Mouse (Mus musculus): ENCODE data around the gene Trim12c.
"Not testable (repeated sequence)": the region's sequence is repeated elsewhere in the genome, so short reads cannot be mapped to it uniquely, and the experiment has no call there.

Trim12c gene

DNA sequence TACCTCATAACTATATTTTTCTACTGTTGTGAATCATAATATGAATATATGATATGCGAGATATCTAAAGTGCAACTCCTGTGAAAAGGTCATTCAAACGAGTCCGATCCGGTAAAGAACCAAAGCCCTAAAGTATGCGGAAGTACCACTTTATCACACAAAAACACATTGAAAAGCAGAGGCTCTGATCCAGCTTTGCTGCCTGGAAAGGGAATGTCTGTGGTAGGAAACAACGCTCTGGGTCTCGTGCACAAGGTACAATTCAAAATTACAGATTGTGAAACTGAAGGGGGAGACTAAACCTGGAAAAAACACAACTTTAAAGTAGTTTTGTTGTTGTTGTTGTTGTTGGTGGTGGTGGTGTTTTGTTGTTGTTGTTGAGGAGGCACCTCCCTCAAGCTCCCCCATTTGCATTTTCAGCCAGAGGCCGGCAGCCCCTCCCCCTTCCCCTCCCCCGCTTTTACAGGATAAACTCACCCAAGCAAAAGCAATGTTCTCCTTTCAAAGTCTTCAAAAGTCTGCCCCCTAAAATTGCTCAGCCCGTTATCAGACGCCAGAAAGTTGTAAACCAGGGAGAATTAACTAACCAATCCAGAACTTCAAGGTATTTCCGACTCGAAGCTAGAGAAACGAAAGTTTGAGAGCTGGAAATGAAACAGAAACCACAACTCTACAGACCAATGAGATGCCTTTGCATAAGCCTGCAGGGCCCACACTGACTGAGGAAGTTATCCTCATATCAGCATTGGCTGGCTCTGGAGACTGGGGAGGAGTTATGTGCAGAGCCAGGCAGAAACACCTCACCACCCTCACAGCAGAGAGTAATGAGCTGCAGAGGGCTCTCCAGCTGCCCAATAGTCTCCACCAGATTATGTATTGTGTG lies at the start of gene Trim12c:
TSS of gene Trim12c (minus strand) at position 646 of the 883 bp plus-strand sequence.
- peak; percentile 94 for DNase-seq (ENCODE audit: low read depth)

DNA sequence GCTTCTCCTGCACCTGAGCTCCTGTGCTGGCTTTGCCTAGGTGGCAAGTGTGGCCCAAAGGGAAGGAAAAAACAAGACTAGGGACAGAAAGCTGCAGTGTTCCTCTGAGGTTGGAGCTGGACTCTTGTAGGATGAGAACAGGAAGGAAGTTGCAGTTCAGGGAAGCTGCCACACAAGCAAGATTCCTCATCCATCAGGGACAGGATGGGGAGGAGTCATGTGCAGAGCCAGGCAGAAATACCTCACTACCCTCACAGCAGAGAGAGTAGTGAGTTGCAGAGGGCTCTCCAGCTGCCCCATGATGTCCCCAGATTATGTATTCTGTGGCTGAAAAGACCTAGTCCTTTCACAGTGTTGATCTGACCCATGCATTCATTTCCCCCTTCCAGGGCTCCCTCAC lies 48.0 kb upstream of the Trim12c start:
- DNase-seq (ENCODE audit: low read depth), result peak; percentile 5

DNA sequence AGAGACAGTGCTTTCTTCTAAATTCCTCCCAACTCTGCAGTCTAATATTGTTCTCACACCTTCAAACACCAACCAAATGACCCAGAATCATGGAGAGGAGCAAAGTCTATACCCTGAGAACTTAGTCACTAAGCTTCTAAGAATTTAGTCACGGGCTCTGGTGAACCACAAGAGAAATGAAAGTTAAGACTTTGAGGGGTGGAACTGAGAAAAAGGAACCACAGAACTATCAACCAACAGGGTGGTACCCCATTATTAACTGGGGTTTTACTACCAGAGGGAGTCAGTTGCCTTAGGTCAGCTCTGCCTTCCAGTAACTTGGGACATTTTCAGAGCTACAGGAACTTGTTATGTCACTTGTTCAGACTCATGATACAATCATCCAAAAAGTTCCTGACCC lies 47.5 kb upstream of the Trim12c start, which contains the start of gene Trim30c:
TSS of gene Trim30c (minus strand) at position 140 of the 400 bp plus-strand sequence.
- peak; percentile 22 for DNase-seq (ENCODE audit: low read depth)

DNA sequence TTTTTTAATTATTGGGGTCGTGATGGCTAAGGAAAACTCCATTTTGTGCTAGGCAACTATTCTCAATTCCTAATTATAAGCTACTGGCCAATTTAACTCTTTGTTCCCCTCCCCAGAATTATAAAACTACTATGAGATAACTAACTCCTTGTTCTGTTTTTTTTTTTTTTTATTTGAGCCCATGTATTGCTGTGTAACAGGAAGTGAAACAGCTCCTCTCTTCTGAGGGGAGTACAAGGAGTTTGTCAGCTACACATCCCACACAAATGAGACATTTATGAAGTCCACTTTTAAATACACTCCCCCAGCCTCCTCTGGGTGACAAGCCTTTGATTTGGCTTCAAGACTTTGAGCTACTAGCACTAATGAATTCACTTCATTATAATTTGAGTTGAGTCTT lies 45.3 kb upstream of the Trim12c start:
- DNase-seq (ENCODE audit: low read depth), result no peak

DNA sequence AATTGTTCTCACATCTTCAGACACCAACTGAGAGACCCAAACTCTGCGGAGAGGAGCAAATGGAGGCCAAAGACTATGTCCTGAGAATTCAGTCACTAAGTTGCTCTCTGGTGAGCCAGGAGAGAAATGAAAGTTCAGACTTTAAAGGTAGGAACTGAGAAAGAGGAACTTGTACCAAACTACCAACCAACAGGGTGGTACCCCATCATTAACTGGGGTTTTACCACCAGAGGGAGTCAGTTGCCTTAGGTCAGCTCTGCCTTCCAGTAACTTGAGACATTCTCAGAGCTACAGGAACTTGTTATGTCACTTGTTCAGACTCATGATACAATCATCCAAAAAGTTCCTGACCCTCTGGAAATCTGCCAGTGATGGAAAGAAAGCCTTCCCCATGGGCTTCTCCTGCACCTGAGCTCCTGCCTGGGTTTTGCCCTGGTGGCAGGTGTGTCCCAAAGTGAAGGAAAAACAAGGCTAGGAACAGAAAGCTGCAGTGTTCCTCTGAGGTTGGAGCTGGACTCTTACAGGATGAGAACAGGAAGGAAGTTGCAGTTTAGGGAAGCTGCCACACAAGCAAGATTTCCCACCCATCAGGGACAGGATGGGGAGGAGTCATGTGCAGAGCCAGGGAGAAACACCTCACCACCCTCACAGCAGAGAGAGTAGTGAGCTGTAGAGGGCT lies 16.7 kb upstream of the Trim12c start, which contains the start of gene Trim30b:
TSS of gene Trim30b (minus strand) at position 149 of the 679 bp plus-strand sequence.
- DNase-seq (ENCODE audit: low read depth), result peak; percentile 90

DNA sequence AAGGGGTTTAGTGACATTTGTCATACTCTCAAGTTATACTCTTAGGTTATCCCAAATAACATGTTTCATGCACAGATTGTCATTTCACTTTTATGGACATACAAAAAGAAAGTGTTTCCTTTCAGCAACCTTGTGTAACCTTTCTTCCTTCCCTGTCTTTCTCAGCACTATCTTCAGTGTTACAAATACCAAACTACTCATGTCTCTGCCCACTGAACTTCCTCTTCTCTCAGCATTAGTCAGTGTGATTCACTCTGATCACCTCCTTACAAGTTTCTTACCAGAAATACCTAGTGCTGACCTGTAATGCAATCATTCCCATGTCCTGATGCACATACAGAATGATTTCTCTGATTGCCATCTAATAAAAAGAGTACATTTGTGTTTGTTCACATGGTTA lies 13.2 kb upstream of the Trim12c start:
- peak; percentile 56 for DNase-seq (ENCODE audit: low read depth)

DNA sequence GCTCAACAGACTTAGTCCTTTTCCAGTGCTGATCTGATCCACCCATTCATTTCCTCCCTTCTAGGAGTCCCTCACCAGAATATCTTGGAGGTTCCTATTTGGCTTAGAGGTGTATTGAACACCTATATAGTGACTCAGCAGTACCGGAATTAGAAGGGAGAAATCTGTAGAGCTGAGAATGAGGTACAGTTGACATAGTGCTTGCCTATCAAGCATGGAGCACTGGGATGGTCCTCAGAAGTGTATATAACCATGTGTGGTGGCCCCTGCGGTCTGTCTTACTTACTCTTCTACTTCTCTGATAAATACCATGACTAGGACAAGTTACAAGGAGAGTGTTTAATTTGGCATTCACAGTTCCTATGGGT lies 422 bp upstream of the Trim12c start:
- no peak for DNase-seq (ENCODE audit: low read depth)

DNA sequence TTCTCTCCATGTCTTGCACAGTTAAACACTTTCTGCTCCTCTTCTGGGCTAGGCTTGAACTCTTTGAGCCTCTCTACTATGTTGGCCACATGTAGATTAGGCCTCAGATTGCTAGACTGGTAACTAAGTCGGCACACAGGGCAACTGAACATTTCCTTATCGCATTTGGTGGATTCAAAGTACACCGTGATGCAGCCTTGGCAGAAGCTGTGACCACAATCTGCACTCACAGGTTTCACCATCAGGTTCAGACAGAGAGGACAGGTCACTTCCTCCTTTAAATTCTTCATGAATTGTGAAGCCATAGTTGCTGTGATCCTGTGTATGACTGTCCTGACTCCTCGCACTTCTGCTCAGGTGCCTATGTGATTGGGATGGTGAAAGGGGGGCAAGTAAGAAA lies 5.1 kb downstream of the Trim12c start:
- DNase-seq (ENCODE audit: low read depth), result not testable (repeated sequence)

DNA sequence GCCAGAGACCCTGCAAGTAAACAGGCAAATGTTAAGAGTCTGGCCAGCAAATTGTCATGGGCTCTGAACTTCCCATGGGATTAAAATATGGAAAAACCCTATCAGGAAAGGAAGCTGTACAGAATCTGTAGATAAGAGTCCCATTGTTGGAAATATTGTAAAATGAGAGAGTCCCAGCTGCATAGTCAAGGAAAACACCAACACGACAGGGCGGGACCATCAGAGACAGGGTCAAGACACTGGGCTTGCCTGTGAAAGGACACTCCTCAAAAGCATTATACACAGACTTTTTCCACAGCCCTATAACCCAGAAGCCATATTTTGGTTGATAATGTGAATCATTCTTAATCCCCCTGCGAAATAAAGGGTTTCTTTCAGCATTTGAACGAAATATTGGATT lies 12.4 kb downstream of the Trim12c start:
- DNase-seq (ENCODE audit: low read depth), result not testable (repeated sequence)

DNA sequence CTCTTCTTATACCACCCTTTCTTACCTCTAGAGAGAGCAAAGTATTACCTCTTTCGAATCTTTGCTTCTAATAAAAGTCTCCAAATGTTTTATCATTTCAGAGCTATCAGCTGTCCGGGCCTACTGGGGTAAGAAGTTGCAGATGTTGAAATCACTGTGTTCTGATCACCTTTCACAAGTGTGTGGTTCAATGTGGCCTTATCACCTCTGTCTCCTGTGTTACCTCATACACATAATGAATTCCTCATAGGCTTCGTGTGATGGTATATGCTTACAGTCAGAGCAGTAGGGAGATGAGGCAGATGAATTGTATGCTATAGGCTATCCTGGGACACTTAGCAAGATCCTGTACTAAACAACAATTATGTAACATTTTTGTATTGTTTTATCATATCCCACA lies 17.6 kb downstream of the Trim12c start:
- DNase-seq (ENCODE audit: low read depth), result not testable (repeated sequence)

DNA sequence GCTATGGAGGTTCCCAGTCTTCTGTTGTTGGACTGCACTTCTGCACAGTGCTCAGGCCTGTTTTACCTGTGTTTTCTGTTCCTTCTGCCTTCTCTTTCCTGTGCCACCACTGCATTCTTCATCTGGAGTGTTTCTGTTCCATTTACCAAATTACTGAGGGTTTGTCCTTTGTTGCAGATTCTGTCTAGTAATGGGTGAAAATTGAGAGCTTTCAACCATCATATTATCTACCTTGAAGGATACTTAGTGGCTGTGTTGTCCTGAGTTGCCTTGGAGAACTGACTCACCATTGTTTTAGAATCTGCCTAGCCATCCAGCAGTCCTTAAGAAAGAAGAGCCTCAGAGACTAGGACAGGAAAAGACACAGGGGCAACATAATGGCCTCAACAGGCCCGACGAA lies 24.0 kb downstream of the Trim12c start, which contains the start of gene Trim34b:
TSS of gene Trim34b (plus strand) at position 301 of the 400 bp plus-strand sequence.
- not testable (repeated sequence) for DNase-seq (ENCODE audit: low read depth)

DNA sequence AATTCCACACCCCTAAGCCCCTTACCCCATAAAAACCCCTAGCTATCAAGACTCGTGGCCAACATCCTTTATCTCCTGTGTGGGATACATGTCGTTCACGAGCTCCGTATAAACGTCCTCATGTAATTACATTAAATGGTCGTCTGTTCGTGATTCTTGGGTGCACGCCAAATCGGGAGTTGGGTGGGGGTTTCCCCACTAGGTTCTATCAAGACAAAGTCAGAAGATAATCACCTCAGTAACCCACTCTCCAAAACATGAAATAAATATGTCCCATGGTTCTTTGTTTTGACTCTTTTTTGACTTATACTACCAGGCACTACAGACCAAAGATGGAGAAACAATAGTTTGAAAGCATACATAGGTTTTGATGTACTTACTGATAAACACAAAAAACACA lies 31.1 kb downstream of the Trim12c start:
- no peak for DNase-seq (ENCODE audit: low read depth)

DNA sequence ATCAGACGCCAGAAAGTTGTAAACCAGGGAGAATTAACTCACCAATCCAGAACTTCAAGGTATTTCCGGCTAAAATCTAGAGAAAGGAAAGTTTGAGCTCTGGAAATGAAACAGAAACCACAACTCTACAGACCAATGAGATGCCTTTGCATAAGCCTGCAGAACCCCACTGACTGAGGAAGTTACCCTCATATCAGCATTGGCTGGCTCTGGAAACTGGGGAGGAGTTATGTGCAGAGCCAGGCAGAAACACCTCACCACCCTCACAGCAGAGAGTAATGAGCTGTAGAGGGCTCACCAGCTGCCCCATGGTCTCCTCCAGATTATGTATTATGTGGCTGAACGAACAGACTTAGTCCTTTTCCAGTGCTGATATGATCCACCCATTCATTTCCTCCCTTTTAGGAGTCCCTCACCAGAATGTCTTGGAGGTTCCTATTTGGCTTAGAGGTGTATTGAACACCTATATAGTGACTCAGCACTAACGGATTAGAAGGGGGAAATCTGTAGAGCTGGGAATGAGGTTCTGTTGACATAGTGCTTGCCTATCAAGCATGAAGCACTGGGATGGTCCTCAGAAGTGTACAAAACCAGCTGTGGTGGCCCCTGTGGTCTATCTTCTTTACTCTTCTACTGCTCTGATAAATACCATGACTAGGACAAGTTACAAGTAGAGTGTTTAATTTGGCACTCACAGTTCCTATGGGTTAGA lies 37.6 kb downstream of the Trim12c start, which contains the start of gene Trim12a:
TSS of gene Trim12a (minus strand) at position 98 of the 712 bp plus-strand sequence.
- not testable (repeated sequence) for DNase-seq (ENCODE audit: low read depth)

DNA sequence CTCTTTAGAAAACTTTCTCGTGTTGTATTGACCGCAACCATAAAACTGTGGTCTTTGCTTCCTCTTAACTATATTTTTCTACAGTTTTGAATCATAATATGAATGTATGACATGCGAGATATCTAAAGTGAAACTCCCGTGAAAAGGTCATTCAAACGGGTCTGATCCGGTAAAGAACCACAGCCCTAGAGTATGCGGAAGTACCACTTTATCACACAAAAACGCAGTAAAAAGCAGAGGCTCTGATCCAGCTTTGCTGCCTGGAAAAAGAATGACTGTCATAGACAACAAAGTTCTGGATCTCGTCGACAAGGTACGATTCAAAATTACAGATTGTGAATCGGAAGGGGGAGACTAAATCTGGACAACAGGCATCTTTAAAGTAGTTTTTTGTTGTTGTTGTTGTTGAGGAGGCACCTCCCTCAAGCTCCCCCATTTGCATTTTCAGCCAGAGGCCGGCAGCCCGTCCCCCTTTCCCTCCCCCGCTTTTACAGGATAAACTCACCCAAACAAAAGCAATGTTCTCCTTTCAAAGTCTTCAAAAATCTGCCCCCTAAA lies 38.3 kb downstream of the Trim12c start:
- peak; percentile 71 for DNase-seq (ENCODE audit: low read depth)

DNA sequence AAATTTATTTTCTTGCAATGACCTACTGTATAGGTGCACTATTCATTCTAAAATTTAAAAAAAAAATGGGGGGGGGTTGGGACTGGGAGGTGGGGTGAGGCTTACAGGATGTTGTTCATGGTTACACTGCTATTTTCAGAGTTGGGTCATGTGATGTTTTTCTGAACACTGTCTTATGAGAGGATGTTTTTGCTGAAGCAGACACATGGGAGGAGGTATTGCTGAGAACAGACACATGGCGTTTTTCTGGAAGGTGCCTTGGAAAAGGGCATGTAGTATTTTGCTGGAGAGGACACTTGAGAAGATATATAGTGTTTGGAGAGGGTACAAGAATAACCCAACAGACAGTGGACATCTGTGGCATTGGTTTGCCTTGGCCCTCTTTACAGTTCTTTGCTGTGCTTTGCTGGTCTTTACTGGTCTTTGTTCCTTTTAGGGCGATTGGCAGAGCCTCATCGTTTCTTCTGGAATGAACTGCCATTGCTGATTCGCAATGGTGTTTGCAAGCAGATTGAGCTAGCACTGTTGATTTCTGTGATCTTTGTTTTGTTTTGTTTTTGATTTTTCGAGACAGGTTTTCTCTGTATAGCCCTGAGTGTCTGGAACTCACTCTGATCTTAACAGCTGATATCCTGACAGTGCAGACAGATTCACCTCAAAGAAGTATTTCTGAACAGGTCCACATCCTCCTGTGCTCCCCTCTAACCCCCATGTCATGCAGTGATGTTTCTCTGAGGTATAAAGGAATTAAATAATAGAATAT lies 61.3 kb downstream of the Trim12c start:
- DNase-seq (ENCODE audit: low read depth), result no peak

DNA sequence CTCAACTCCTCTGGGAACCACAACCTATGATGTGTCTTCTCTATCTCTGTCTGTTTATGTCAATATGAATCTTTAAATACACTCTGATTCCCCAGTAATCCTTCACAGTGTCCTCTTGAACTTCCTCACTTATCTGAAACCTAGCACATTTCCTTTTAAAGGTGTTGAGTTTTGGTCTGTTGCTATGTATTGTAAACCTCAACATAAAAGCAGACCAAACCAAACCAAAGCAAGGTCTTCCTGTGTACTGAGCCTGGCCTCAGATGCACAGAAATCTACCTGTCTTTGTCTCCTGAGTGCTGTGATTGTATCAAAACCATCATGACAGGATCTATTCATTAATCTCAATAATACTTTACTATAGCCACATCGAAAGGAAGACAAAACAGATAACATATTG lies 62.5 kb downstream of the Trim12c start:
- no peak for DNase-seq (ENCODE audit: low read depth)
